Mouse (Mus musculus): ENCODE measurements around the gene Xxylt1.

Gene Xxylt1

DNA sequence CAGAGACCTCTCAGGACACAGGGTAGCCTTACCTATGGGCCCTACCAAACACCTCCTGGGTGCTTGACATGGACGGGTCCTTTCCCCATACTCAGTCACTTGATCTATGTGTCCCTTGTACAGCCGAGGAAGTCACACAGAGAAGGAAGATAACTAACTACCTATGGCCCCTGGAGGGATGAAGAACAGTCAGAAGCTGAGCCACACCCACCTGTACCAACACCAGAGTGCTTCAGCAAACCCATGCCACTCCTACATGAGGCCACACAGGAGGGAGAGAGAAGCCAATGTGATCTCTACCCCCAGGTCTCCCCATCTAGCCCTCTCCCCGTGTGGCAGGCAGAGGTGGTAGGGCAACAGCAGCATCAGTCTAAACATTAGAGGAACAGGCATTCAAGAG, 18.3 kb downstream of the Xxylt1 start:
- intact Hi-C loops (cut with DNase I), result no loop called here

DNA sequence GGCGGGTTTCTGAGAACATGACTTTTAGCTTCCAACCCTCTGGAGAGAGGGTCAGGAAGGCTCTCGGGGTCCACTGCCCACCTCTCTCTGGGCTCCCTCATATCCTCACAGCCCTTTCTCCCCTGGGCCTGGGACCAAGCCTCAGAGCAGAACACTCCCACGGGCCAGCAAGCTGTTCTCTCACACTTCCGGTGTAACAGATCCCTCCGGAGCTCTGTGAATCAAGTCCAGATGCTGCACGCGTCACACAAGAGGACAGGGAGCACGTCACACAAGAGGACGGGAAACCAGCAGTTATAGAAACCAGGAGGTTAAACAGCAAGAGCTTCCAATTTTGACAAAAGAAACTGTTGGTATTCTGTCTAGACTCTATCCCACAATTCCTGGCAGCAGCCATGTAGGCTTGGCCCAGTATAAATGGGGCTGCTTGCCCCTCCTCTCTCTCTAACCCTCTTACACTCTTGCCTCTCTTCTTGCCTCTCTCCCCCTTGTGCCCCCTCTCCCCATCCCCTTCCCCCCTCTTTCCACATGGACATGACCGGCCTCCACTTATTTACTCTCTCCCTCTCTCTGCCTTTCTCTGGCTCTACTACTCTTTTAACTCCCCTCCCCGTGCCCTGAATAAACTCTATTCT, 19.9 kb downstream of the Xxylt1 start:
- intact Hi-C loops (cut with DNase I), result no loop called here

DNA sequence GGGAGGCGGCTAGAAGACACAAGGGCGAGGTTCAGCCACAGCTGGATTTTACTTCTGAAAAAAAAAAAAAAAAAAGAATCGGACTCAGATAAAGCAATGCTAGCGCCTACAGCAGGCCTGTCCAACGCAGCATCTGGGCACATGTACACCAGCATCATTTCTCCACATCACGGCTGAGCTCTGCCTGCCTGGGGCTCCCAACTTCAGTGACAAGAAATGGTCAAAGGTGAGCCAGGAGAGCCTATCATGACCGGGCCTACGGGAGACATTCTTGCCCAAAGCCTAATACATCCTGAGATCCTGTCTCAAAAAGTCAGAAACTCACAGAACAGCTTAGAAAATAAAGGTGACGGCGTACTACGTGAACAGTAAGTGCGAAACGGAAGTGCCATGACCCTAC, 20.5 kb downstream of the Xxylt1 start:
- intact Hi-C loops (cut with DNase I), result no loop called here

DNA sequence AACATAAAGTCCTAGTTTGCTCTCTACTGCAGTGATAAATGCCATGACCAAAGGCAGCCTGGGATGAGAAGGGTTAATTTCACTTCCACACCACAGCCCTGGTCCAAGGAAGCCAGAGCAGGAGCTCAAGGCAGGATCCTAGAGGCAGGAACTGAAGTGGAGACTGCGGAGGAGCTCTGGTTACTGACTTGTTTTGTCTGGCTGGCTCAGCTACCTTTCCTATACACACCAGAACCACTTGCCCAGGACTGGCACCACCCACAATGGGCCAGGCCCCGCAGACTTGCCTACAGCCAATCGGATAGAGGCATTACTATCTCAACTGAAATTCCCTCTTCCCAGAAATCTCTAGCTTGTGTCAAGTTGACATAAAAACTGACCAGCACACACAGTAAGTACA, 21.0 kb downstream of the Xxylt1 start:
- intact Hi-C loops (cut with DNase I), result no loop called here

DNA sequence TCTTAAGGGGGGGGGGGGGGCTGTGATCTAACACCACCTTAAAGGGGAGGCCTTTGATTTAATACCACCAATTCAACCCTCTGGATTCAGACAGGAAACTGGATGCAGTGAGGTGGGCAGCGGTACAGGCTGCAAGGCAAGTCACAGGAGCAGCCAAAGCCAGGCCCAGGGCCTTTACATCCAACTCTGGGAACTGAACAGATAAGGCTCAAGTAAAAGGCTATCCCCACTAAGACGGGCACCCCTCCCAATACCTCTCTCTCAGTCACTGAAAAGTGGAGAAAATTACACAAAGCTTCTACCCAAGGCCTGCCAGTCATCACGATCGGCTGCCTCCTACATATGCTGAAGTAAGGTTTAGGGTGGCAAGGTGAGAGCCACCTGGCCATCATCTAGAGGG, 21.5 kb downstream of the Xxylt1 start:
- intact Hi-C loops (cut with DNase I), result no loop called here

DNA sequence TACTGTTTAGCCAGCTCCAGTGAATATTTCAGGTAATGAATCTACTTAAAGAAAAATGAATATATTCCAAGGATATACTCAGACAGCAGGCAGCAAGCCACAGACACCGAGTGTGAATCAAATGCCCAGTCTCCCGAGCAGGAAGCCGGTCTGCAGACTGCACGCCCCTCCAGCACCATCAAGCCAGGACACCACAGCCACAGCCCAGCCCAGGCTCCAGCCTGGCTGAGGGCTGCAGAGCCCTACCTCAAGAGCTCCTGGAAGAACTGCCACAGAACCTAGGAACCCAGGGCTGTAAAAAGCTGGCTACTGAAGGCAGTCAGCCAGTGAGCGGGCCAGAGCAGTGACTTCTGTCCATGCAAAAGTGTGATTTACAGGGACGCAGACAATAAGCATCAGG, 28.4 kb downstream of the Xxylt1 start:
- intact Hi-C loops (cut with DNase I), result no loop called here

DNA sequence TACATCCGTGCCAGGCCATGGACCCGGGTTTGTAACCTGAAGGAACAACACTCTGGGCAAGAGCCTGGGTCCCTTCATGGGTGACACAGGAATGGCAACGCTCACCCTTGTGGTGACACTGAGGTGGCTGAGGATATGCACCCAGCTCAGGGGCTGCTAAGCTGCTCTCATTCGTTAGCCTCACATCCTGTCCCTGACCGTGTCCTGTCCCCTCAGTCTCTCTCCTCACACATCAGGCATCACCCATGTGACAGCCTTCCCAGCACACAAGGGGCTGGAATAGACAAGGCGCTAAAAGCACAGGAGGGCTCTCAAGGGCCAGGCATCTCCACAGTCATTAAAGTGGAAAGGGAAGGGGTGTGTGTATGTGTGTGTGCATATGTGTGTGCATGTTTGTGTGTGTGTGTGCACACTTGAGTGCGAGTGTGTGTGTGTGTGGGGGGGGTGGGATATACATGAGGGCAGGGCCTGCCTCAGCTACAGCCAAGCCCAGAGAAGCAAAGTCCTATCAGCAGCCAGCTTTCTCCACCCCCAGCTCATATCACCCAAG, 29.0 kb downstream of the Xxylt1 start:
- intact Hi-C loops (cut with DNase I), result no loop called here

DNA sequence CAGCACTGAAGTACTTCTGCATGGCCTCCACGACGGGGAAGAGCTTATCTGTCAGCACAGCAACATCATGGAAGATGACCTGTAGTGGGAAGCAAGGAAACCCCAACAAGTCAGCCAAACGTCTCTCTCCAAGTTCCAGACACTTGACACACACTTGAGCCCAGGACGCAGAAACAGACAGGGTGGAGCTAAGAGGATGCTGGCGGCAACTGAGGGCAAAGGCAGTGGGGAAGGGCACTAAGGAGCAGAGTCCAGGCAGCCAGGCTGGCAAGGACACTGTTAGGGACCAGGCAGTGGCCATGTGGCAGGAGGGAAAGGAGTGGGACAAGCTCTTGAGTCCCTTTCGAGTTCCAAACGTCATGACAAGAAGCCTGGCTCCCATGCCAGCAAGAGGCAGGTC, 30.5 kb downstream of the Xxylt1 start:
- intact Hi-C loops (cut with DNase I), result no loop called here

DNA sequence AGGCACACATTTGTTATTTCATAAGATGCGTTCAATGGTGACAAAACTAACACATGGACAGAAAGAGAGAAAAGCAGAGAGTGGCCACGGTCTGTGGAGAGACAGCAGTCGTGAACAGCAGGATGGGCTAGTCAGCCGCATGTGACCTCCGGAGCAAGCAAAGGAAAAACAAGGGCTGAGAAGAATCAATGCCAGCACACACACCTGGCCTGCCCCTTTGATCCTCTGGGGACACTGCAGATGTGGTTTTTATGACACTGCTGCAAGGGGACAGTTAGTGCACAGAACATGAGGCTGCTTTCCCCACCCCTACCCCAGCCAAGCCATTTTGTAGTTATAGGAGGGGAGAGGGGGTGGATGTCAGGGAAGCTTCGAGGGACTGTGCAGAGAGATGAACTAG, 33.0 kb downstream of the Xxylt1 start:
- intact Hi-C loops (cut with DNase I), result no loop called here

DNA sequence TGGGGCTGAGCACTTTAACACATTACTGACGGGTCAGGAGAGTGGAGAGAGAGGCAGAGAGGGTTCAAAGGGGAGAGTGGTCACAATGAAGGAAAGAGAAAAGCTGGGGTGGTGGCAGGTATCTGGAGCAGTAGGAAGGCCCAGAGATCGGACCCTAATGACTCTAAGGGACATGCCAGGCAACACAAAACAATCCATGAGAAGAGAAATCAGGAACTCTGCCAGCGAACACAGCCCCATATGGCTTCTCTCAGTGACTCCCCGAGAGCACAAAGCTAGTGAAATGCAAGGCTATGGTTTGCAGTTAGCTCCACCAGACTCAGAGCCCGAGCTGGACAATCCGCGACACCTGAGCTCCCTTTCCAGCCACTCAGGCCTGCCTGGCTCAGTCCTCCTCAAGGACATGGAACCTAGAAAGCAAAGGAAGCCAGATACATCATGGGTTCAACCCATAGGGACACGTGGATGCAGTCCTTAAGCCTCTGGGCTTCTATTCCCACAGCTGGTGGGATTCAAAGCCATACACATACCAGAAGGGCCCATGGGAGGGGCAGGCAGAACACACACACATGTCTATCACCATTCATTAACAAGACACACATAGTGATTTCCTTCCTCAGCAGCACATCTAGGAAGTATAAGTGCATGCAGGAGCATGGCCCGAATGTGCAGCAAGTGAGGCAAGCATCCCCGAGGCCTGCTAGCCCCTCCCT, 33.9 kb downstream of the Xxylt1 start:
- intact Hi-C loops (cut with DNase I), result no loop called here

DNA sequence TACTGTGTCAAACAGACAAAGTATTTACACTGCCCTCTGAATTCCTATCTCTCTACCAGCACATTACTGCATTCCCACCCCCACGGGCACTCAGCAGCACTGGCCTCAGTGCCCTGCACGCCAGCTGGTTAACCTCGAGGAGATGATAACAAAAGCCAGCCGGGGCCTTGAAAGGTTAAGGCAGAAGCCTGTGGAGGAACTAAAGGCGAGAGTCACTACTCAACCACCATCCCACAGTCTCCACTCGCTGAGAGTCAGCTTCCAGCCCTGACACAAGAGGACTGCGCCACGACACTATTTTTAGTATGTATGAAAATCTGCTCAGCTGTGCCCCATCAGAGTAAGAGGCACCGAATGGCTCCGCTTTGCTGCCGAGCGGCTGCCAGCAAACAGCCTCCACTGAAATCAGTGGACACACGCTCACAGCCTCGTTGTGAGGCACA, 35.0 kb downstream of the Xxylt1 start:
- intact Hi-C loops (cut with DNase I), result no loop called here

DNA sequence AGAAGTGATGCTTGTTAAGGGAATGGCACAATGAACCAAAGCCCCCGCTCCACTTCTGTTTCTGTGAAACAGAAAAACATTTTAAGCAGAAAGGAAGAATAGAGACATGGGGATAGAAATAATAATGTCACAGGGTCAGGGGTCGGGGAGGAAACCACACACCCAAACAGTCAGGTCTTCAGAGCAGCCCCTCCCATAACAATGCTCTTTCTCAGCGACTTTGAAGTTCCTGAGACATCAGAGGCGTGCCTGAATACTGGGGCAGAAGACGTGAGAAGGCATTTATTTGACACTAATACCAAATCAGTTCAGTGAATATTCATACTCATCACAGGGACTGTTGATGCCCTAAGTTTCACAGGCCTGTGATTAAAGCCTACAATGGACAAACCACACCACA, 36.0 kb downstream of the Xxylt1 start:
- intact Hi-C loops (cut with DNase I), result no loop called here

DNA sequence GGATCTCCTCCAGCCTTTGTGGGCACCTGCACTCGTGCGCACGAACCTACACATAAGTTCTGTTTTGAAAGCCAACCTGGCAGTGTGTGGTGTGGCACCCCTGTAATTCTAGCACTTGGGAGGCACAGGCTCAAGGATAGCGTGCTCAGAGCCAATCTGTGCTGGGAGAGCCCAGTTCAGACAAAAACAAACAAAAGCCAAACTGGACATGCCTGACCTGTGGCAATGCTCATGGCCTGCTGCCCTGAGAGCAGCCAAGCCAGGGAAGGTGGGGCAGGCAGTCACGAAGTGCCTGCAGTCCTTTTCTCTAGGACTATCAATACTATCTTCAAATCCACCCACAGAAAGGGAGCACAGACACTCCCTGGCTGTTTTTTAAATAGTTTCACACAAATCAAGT, 38.1 kb downstream of the Xxylt1 start:
- intact Hi-C loops (cut with DNase I), result no loop called here

DNA sequence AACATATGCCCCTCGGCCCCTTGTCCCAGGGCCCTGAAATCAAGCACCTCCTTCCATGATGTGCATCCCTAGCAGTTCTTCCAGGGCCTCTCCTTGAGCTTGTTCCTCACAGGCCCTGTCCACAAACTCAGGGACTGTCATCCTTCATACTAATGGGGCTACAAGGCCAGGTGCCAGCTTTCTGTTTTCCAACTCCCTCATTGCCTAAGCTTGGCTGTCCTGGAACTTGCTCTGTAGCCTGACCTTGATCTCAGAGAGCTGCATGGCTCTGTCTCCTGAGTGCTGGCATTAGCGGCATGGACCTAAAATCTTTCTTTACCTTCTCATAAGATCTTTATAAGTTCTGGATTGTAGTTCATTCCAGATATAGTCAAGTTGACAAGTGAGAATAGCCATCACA, 39.7 kb downstream of the Xxylt1 start:
- intact Hi-C loops (cut with DNase I), result no loop called here

DNA sequence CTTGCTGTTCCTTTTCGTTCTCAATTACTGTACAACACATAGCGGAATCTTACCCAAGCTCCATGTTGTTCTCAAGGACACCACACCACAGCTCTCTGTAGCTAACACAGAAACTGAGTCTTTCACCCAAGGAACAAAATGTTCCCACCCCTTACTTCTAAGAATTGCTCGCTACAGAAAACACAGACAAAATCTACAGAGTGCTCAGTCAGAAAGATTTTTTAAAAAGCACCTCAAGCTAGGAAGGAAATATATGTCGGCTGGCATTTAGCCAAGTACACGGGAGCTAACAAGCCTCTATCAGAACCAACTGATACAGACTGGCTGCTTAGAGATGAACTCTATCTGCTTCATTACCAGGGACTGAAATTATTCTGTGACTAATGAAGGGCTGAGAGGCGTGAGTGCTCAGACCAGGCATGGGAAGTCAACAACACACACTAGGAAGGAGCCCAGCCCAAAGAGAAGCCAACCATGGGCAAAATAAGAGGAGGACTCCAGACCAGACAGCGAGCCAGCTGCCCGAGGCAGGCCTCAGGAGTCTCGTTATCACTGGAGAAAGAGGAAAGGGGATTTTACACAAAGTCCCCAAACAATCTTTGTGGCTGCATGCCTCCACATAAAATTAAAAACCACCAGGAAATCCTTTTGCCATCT, 41.3 kb downstream of the Xxylt1 start:
- intact Hi-C loops (cut with DNase I), result no loop called here

DNA sequence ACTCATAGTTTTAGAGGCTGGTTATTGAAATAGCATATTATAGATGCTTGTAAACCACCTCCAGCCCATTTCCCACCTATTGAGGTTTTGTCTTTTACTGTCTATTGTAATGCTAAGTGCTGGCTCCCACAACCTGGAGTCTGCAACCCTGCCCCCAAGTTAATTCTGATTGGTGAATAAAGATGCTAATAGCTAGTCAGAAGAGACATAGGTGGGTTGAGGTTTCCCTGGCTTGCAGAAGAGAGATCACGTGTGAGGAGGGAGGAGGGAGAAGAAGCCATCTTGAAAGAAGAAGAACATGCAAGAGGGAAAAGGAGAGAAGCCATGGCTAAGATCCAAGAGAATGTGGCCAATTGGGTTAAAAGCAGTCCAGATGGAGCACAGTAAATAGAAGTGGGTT, 43.8 kb downstream of the Xxylt1 start:
- intact Hi-C loops (cut with DNase I), result no loop called here

DNA sequence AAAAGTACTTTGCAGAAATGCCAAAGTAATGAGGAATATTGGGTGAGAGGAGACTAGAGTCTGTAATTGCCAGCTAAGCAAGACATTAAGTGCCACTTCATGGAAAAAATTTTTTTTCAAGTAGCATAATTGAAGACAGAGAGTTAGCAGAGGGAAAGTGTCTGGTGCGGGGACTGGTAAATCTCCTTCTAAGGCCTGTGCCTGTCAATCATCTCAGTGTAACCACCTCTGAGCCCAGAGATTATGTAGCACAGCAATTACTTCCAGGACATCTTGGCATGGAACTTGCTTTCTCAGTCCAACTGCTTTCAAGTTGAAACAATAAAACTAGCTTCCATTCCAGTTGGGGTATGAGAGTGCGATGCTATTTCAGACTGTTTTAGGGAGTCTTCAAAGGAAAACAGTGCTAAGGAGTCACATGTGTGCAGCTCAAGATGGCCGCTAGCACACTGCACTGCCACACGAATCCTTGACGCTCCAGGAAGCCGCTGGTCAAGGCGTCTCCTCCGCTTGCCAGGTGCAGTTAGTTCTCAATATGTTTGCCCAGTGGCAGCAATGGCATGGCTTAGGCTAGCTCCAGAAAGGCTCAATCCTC, 45.5 kb downstream of the Xxylt1 start:
- intact Hi-C loops (cut with DNase I), result no loop called here

DNA sequence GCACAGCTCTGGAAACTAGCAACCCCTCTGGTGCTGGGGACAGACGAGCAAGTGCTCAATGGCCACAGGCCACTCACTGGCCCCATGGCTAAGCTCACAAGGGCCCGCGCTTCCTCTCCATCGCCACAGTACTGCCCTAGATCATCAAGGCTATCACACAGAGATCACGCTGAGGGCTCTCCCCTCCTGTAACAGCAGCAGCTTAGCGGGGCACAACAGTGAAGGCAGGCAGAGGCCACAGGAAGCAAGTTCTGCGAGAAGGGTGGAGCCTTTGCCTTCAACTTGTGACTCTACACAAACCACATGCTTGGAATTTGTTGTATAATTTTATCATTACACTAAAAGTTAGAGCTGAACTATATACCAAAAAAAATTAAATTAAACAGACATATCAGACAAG, 46.0 kb downstream of the Xxylt1 start:
- intact Hi-C loops (cut with DNase I), result no loop called here

DNA sequence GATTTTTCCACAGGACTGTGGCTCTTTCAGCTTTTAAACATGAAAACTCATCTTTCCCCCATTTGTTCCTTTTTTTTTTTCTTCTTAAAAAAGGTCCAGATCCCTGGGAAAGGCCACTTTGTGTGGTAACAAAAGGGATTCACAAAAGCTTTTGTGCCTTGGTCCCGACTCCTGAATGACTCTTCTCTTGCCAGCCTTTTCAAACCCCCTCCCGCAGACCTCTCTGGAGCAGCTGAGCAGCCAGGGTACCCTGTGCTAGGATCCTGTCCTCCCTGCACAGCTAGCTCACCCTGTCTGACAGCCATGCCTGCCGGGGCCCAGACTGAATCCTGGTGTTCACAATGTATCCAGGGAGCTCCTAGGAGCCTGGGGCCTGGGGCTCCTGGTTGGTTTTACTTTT, 47.2 kb downstream of the Xxylt1 start:
- intact Hi-C loops (cut with DNase I), result no loop called here

DNA sequence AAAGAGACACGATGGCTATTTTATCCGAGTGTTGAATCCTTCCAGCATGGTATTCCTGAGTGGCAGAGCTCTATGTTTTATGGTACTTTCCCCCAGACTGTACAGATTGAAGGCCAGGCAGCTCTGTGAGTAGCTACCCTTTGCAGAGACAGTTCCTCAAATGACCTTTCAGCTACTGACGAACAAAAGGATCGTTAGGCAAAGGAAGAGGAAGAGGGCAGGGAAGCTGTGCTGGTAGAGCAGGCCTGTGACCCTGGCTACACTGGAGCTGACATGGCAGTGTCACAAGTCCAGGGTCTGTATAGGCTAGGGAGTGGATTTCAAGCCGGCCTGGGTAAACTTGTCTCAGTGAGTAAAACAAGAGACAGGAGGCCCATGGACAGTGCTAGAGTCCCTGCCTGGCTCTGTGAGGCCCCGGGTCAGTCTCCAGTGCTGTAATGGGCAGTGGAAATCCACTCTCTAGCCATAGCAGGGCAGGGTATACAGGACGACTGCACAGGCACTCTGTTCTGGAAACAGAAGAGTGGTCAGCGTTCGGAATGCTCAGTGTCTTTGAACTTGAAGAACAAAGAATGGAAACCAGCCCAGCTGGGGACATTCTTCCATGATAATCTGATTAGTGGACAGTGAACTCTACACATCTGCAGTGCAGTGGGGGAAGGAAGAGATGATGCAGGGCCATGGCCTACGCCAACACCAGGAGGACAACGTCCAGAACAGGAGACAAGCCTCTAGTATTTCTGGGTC, 51.3 kb downstream of the Xxylt1 start:
- intact Hi-C loops (cut with DNase I), result no loop called here

DNA sequence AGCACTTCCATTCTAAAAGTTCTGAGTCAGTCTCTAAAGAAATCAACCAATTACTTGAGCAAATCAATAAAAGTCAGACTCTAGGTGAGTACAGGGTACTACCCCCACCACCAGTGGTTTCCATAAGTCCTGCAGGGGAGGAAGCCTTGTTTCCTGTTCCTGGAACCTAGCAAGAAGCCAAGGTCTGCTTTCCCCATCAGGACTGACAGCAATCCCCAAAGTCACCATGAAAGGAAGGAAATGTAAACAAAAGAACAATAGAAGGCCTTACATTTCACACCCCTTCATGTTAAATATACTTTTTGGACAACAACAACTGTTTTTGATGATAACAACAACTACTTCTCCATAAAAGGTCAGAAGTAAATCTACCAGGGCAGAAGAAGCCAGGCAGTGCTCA, 53.6 kb downstream of the Xxylt1 start:
- intact Hi-C loops (cut with DNase I), result no loop called here
